In the genomic region with DNA sequence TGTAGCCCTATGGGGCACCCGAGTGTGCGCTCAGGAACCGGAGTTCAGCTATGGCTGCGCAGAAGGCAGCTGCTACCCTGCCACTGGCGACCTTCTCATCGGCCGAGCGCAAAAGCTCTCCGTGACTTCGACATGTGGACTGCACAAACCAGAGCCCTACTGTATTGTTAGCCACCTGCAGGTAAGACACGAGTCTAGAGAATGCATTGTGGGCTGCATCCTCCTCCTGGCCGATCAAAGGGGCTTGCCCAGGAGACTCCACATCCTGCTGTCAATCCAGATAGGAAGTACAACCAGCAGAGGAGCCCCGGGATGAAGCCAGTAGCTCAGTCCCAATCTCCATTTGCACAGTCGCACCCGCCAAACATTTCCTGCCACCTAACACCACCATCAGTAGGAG, we compare ENCODE assay signal across 9 mouse cellular contexts. TPM values are rescaled to one million over a fixed set of nuclear protein-coding genes. Genes with fewer than 3 reads are reported as not detected.
DNase-seq lines count a peak whose midpoint lies in the region; ATAC-seq and TF ChIP-seq lines count a peak whose summit lies in the region.
"Had no signal": no experiment of that assay in that cellular context is flagged by ENCODE, and none has a peak within 500 bp of the region (broad histone marks: within the 10 kb centered on the region; RNA-seq: fewer than 3 reads in every experiment).

No protein-coding gene starts in this region.

- H3K4me2 ChIP-seq in forebrain, embryonic 15.5 days (replicated peaks) = peak overlapping the region; percentile 73
- peak overlapping the region; percentile 59 for H3K4me2 ChIP-seq in intestine, embryonic 14.5 days (ENCODE audit: low read length)
- peak overlapping the region; percentile 54 for H3K4me2 ChIP-seq in midbrain, embryonic 14.5 days (ENCODE audit: low read length)

- 16% methylated on average over 15 of the region's 15 CpGs for WGBS in lung, adult 2 months
- 6% methylated on average over 15 of the region's 15 CpGs for WGBS in forebrain, embryonic 15.5 days
- WGBS in intestine, embryonic 14.5 days = 5% methylated on average over 15 of the region's 15 CpGs
- 2% methylated on average over 15 of the region's 15 CpGs for WGBS in midbrain, embryonic 14.5 days

- TF ChIP-seq CTCF in lung, adult 2 months (IDR thresholded peaks at IDR 0.05; ENCODE audit: insufficient read depth, low read length) = no peak

- ATAC-seq in forebrain, embryonic 15.5 days (replicated peaks) = 0 out of 2 replicates have a peak, but pooled peaks have one; percentile 14
- no peak for ATAC-seq in intestine, embryonic 14.5 days (replicated peaks; ENCODE audit: low FRiP score, low TSS enrichment, low read depth)
- ATAC-seq in midbrain, embryonic 14.5 days (ENCODE audit: low FRiP score, low TSS enrichment) = no peak
- no peak for ATAC-seq in erythroid progenitor cell, adult 5-6 weeks (replicated peaks; ENCODE audit: low FRiP score, poor library complexity, severe bottlenecking)

- H3K4me1 ChIP-seq in lung, adult 2 months (ENCODE audit: control insufficient read depth, insufficient read depth, low read length) = peaks cover 2% of the 10 kb centered on the region; the same call in 1 of the 2 replicates
- H3K4me1 ChIP-seq in forebrain, embryonic 15.5 days = peaks cover 19% of the 10 kb centered on the region
- peaks cover 61% of the 10 kb centered on the region for H3K4me1 ChIP-seq in intestine, embryonic 14.5 days (replicated peaks; ENCODE audit: control insufficient read depth, insufficient read depth, low read length)
- peaks cover 6% of the 10 kb centered on the region; the same call in 1 of the 2 replicates for H3K4me1 ChIP-seq in midbrain, embryonic 14.5 days (ENCODE audit: control insufficient read depth, insufficient read depth, low read length)

- TF ChIP-seq POLR2A in lung, adult 2 months (IDR thresholded peaks at IDR 0.05; ENCODE audit: borderline replicate concordance, extremely low read depth, low read depth, low read length) = no peak

- peak overlapping the region; percentile 24 for H3K4me3 ChIP-seq in lung, adult 2 months (replicated peaks; ENCODE audit: extremely low read depth, low read depth, low read length)
- peak overlapping the region; percentile 49 for H3K4me3 ChIP-seq in forebrain, embryonic 15.5 days
- H3K4me3 ChIP-seq in intestine, embryonic 14.5 days (ENCODE audit: low read depth, low read length) = peak overlapping the region; percentile 84
- H3K4me3 ChIP-seq in midbrain, embryonic 14.5 days (replicated peaks; ENCODE audit: low read depth, low read length) = peak overlapping the region; percentile 39

- H3K9ac ChIP-seq in forebrain, embryonic 15.5 days (replicated peaks) = peak overlapping the region; percentile 56
- peak overlapping the region; percentile 72 for H3K9ac ChIP-seq in intestine, embryonic 14.5 days (ENCODE audit: low read length)
- no peak overlapping the region for H3K9ac ChIP-seq in midbrain, embryonic 14.5 days (replicated peaks; ENCODE audit: low read length)

- no peak overlapping the region for H3K27ac ChIP-seq in forebrain, embryonic 15.5 days (replicated peaks)
- H3K27ac ChIP-seq in intestine, embryonic 14.5 days (ENCODE audit: low read depth) = peak overlapping the region; percentile 89
- no peak overlapping the region for H3K27ac ChIP-seq in midbrain, embryonic 14.5 days (replicated peaks; ENCODE audit: low read depth, low read length)

- H3K9me3 ChIP-seq in forebrain, embryonic 15.5 days = no peaks in the 10 kb centered on the region
- H3K9me3 ChIP-seq in intestine, embryonic 14.5 days (ENCODE audit: control insufficient read depth, low read length) = no peaks in the 10 kb centered on the region
- H3K9me3 ChIP-seq in midbrain, embryonic 14.5 days (ENCODE audit: control insufficient read depth, low read length) = no peaks in the 10 kb centered on the region

- DNase-seq in lung, adult 2 months = no peak
- no peak for DNase-seq in lung, postnatal 25 days (ENCODE audit: low spot score)
- DNase-seq in intestine, embryonic 14.5 days (ENCODE audit: low spot score) = peak; percentile 73
- peak; percentile 19 for DNase-seq in midbrain, embryonic 14.5 days
- no peak for DNase-seq in T-cell, adult 2 months (ENCODE audit: low spot score)
- DNase-seq in retina, embryonic 14.5 days (ENCODE audit: low spot score) = no peak

- H3K36me3 ChIP-seq in forebrain, embryonic 15.5 days = no peaks in the 10 kb centered on the region
- H3K36me3 ChIP-seq in intestine, embryonic 14.5 days (ENCODE audit: control insufficient read depth, insufficient read depth, low read length) = peaks cover 37% of the 10 kb centered on the region
- H3K36me3 ChIP-seq in midbrain, embryonic 14.5 days (ENCODE audit: control insufficient read depth, insufficient read depth, low read length) = no peaks in the 10 kb centered on the region

- H3K27me3 ChIP-seq in forebrain, embryonic 15.5 days = peaks cover 42% of the 10 kb centered on the region
- no peaks in the 10 kb centered on the region for H3K27me3 ChIP-seq in intestine, embryonic 14.5 days (replicated peaks; ENCODE audit: control insufficient read depth, insufficient read depth, low read length)
- H3K27me3 ChIP-seq in midbrain, embryonic 14.5 days (ENCODE audit: control insufficient read depth, insufficient read depth, low read length) = peaks cover 40% of the 10 kb centered on the region

RNA-seq across cellular contexts. Expression of a gene that starts 1.7 kb away (rescaled TPM):
- polyA plus RNA-seq in lung, adult 2 months (2012; rRNA removed) = 48.4 and 53.4 TPM in 2 replicates
- 18.3 and 19.1 TPM in 2 replicates for polyA plus RNA-seq in forebrain, embryonic 15.5 days (2015; fragmentation: Nextera tagmentation; extraction: Ambion mirVana)
- 96.3 and 102 TPM in 2 replicates for polyA plus RNA-seq in intestine, embryonic 14.5 days (2014; fragmentation: Nextera tagmentation; extraction: Ambion mirVana)
- 3.9 and 16.7 TPM in 2 replicates for polyA plus RNA-seq in midbrain, embryonic 14.5 days (2014; fragmentation: Nextera tagmentation; extraction: Ambion mirVana)
- total RNA-seq in erythroid progenitor cell, adult 5-6 weeks (2015; ENCODE audit: low replicate concordance) = 1.1 TPM in 1 of 2 replicates, not detected in the other
- total RNA-seq in erythroid progenitor cell, adult 5-6 weeks (2017; ENCODE audit: low replicate concordance) = 0.64 and 1.1 TPM in 2 replicates

RNA-seq across cellular contexts. Expression of a gene that starts 26.1 kb away (rescaled TPM):
- polyA plus RNA-seq in lung, adult 2 months (2012; rRNA removed) = not detected in 2 replicates
- polyA plus RNA-seq in forebrain, embryonic 15.5 days (2015; fragmentation: Nextera tagmentation; extraction: Ambion mirVana) = not detected in 2 replicates
- polyA plus RNA-seq in intestine, embryonic 14.5 days (2014; fragmentation: Nextera tagmentation; extraction: Ambion mirVana) = not detected in 2 replicates
- not detected in 2 replicates for polyA plus RNA-seq in midbrain, embryonic 14.5 days (2014; fragmentation: Nextera tagmentation; extraction: Ambion mirVana)
- not detected in 2 replicates for total RNA-seq in erythroid progenitor cell, adult 5-6 weeks (2015; ENCODE audit: low replicate concordance)
- not detected in 2 replicates for total RNA-seq in erythroid progenitor cell, adult 5-6 weeks (2017; ENCODE audit: low replicate concordance)
- polyA plus RNA-seq: large intestine, adult 2 months had no signal

Comparison
In these comparisons a context has a peak if more than half of its experiments do, and no peak if none do; other contexts are left out.
1. DNase-seq: peak in intestine, embryonic 14.5 days (single experiment) and midbrain, embryonic 14.5 days (single experiment); none in lung, adult 2 months (single experiment), lung, postnatal 25 days (single experiment), T-cell, adult 2 months (single experiment) and retina, embryonic 14.5 days (single experiment).
2. H3K4me3 ChIP-seq: peak in every context shown above with its lines; median percentile 84 in intestine, embryonic 14.5 days; 49 in forebrain, embryonic 15.5 days; 39 in midbrain, embryonic 14.5 days; 24 in lung, adult 2 months.
3. Peak in every context shown above with its lines, with median percentiles within 50 percentile points of each other: H3K4me2 ChIP-seq.